Mouse (Mus musculus) testis, adult 2 months (tissue): Measurements from ENCODE around the gene Chst5. TPM values are rescaled to one million over a fixed set of nuclear protein-coding genes. Genes with fewer than 3 reads are reported as not detected.

Experiments
- H3K27ac ChIP-seq: fragments of 200-500 bp; 2 replicates; pipeline ENCODE4 v1.5.1; 2012; ENCODE audit warnings: low read depth, low read length; ENCODE audit not compliant: control insufficient read depth, insufficient read depth
- H3K27me3 ChIP-seq: fragments of 200-500 bp; 2 replicates; pipeline ENCODE4 v1.6.1; 2012; ENCODE audit warnings: mild to moderate bottlenecking, low read length, moderate library complexity; ENCODE audit not compliant: control insufficient read depth, insufficient read depth
- H3K36me3 ChIP-seq: fragments of 200-500 bp; 2 replicates; pipeline ENCODE4 v1.6.1; 2012; ENCODE audit warnings: mild to moderate bottlenecking, low read length; ENCODE audit not compliant: control insufficient read depth, insufficient read depth
- H3K4me1 ChIP-seq: fragments of 200-500 bp; 2 replicates; pipeline ENCODE4 v1.6.1; 2012; ENCODE audit warnings: low read length; ENCODE audit not compliant: control insufficient read depth, insufficient read depth
- H3K4me3 ChIP-seq: fragments of 200-500 bp; 2 replicates; pipeline ENCODE4 v1.5.1; 2012; ENCODE audit warnings: low read depth, mild to moderate bottlenecking, low read length, moderate library complexity, mixed read lengths; ENCODE audit not compliant: control insufficient read depth
- CTCF ChIP-seq: fragments of 200-500 bp; IDR thresholded peaks from 2 replicates; pipeline ENCODE4 v1.5.1; 2012; ENCODE audit warnings: low read depth, mild to moderate bottlenecking, inconsistent platforms, low read length, moderate library complexity; ENCODE audit not compliant: control insufficient read depth, insufficient read depth, insufficient replicate concordance
- POLR2A ChIP-seq: fragments of 200-500 bp; IDR thresholded peaks from 2 replicates; pipeline ENCODE4 v1.6.1; 2012; ENCODE audit warnings: low read depth, mild to moderate bottlenecking, inconsistent platforms, low read length, moderate library complexity; ENCODE audit not compliant: control insufficient read depth
- polyA plus RNA-seq: library from polyadenylated mRNA; depleted of rRNA; stranded (reverse); fragments of >200 nt; gene quantifications from 2 replicates; pipeline ENCODE4 v1.2.3, GENCODE M21; 2012; rRNA removed

The Chst5 gene
- 0.60 and 0.69 TPM in 2 replicates for polyA plus RNA-seq

DNA sequence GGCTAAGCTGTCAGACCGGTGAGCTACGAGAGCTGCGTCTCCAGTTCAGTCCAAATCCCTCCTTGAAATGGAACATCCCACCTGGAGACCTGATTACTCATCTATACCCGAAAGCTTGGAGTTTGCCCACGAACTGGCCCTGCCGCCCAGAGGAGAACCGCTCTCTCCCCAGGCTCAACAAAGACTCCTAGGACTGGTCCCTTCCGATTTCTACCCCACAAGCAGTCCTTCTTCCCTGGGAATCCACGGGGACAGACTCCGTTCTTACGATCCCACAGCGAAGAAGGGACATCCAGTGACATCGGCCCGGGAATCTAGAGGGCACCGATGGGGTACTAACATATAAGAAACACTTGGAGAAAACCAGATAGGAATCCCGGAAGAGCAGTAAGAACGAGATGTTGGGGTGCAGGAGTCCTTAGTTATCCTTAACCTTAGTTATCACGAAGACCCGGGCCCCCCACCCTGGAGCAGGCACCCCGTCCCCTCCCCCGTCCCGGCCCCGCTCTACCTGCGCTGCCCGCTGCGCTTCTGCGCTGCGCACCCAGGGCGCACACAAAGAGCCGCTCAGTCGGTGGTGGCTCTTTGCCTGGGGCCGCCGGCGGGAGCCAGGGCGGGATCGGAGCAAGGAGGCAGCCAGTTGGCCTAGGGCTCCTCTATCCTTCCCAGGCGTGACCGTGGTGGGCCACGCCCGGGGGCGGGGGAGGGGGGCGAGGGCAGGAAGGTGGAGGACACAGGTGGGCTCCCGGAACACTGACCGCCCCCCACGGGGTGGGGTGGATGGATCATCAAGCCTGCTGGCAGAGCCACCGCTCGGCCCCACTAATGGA lies at the start of gene Chst5:
TSS of gene Chst5 (minus strand) at position 827 of the 830 bp plus-strand sequence.
- Histone ChIP-seq H3K27ac (no peak within 1 kb of the TSS), H3K27me3 (no peaks in the 10 kb centered on the region), H3K4me1 (peaks cover 14% of the 10 kb centered on the region), H3K36me3 (no peaks in the 10 kb centered on the region), H3K4me3 (no peak within 1 kb of the TSS; the same call in 1 of the 2 replicates)
- no peak for TF ChIP-seq POLR2A
- no peak for TF ChIP-seq CTCF

DNA sequence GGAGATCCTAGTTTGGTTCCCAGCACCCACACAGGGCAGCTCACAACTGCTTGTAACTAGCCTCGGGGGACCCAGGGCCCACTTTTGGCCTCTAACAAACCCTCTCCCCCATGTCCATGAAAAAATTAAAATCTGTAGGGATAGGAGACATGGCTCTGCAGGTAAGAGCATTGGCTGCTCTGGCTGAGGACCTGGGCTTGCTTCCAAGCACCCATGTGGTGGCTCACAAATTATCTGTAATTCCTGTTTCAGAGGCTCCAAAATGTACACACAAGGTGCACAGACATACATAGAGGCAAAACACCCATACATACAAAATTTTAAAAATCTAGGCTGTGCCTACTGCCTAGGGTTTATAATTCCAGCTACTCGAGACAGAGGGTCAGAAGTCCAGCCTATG lies 47.0 kb upstream of the Chst5 start:
- Histone ChIP-seq H3K27ac (no peak overlapping the region), H3K4me3 (no peak overlapping the region), H3K36me3 (peaks cover 2% of the 10 kb centered on the region; the same call in 1 of the 2 replicates), H3K27me3 (no peaks in the 10 kb centered on the region), H3K4me1 (no peaks in the 10 kb centered on the region)
- no peak for TF ChIP-seq CTCF

DNA sequence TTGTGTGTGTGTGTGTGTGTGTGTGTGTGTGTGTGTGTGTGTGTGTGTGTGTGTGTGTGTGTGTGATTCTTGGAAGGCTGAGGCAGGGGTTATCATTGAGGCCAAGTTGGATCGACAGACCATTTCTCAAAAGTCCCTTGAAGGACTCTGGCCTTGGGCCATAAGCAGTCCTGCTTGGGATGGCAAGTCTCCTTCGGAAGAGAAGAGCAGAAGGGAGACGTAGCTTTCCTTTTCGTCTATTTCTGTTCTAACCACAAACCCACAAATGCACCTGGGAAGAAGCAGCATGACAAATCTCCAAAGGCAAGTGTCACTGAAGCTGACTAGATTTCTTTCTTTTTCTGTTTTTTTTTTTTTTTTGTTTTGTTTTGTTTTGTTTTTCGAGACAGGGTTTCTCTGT lies 45.6 kb upstream of the Chst5 start:
- TF ChIP-seq CTCF, result no peak
- TF ChIP-seq POLR2A, result no peak
- Histone ChIP-seq H3K36me3 (peaks cover 2% of the 10 kb centered on the region; the same call in 1 of the 2 replicates), H3K4me3 (no peak overlapping the region), H3K27ac (no peak overlapping the region), H3K4me1 (no peaks in the 10 kb centered on the region), H3K27me3 (no peaks in the 10 kb centered on the region)

DNA sequence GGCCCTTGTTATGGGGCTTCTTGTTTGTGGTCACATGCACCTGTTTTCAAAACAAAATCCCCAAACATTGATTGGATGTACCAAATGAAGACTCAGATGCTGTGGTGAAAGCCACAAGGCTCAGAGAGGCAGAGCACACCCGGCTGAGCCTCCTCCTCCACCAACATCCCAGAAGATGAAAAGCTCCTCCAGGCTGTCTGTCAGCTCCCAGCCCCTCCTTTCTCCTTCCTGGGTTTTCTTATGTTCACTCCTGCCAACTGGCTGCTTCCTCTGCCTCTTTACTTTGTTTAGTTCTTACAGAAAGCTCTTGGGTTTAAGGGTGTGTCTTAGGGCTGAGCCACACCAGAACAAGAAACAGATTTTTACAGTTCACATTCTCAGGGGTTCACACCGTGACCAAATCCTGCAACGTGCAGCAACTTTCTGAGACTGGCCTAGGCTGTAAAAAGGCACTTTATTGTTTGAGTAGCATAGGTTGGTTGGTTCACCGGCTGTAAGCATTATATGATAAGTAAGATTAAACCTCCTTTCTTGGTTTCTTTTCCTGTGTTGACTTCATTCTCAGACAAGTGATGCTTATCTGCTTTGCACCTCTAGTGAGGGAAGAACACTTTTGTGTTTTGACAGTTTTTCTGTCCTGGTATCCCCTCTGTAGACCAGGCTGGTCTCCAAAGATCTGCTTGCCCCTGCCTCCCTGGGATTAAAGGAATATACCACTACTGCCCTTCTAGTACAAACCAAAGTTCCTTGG lies 44.8 kb upstream of the Chst5 start:
- Histone ChIP-seq H3K4me1 (no peaks in the 10 kb centered on the region), H3K4me3 (no peak overlapping the region), H3K36me3 (peaks cover 2% of the 10 kb centered on the region; the same call in 1 of the 2 replicates), H3K27me3 (no peaks in the 10 kb centered on the region), H3K27ac (no peak overlapping the region)
- TF ChIP-seq CTCF, result no peak
- TF ChIP-seq POLR2A, result no peak

DNA sequence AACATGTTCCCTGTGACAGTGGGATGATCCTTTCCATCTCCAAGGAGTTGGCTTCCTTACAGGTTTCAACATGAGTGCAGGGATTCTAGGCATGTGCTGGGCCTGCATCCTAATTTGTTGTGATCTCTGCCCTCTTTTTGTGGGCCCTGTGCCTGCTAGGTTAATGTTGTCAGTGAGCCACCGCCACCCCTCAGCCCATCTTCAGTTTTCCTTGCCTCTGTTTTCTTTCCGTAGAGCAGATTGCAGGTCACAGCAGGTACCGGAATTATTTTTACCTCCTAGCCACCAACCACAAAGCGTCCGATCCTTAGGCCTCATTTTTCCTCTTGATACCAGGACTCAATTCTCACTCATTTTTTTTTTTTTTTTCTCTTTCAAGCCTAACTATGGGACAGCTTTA lies 41.7 kb upstream of the Chst5 start:
- Histone ChIP-seq H3K27me3 (no peaks in the 10 kb centered on the region), H3K36me3 (peaks cover 2% of the 10 kb centered on the region; the same call in 1 of the 2 replicates), H3K27ac (no peak overlapping the region), H3K4me1 (no peaks in the 10 kb centered on the region), H3K4me3 (no peak overlapping the region)
- no peak for TF ChIP-seq POLR2A
- TF ChIP-seq CTCF, result no peak

DNA sequence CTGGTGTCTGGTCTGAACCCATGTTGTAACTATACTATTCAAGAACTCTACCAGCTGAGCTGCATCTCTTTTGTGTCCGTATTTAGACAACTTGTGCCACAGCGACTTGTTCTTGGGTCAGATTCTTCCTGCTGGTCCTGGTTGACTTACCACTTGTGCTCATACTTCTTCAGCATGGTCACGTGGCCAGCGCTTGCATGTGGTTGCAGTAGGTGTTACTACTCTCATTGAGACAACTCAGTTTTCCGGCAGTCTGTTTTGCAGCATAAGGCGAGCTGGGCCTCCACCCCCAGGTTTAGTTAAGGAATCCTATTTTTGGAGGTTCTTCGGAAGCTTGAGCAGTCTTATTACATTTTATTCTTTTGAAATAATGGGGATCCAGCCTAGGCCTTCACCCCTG lies 41.1 kb upstream of the Chst5 start:
- Histone ChIP-seq H3K27me3 (no peaks in the 10 kb centered on the region), H3K36me3 (no peaks in the 10 kb centered on the region), H3K27ac (no peak overlapping the region), H3K4me3 (no peak overlapping the region), H3K4me1 (no peaks in the 10 kb centered on the region)
- TF ChIP-seq POLR2A, result no peak
- no peak for TF ChIP-seq CTCF

DNA sequence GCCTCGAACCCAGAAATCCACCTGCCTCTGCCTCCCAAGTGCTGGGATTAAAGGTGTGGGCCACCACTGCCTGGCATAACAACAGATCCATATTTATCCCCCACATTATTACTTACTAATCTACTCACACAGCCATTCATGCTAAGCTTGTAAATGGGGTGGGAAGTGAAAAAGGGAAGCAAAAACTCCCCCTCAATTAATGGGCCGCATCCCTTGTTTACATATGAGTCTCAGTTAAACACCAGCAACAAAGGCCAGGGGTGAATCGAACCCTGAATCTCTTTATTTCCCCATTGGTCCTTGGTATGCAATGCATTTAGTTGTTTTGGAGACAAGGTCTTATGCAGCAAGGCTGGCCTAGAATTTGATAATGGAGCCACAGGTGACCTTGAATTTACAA lies 40.6 kb upstream of the Chst5 start:
- Histone ChIP-seq H3K27me3 (no peaks in the 10 kb centered on the region), H3K4me3 (no peak overlapping the region), H3K27ac (no peak overlapping the region), H3K4me1 (no peaks in the 10 kb centered on the region), H3K36me3 (no peaks in the 10 kb centered on the region)
- TF ChIP-seq CTCF (no peak), POLR2A (no peak)
